Comparison of ENCODE assay signal across 9 mouse cellular contexts in the genomic region with DNA sequence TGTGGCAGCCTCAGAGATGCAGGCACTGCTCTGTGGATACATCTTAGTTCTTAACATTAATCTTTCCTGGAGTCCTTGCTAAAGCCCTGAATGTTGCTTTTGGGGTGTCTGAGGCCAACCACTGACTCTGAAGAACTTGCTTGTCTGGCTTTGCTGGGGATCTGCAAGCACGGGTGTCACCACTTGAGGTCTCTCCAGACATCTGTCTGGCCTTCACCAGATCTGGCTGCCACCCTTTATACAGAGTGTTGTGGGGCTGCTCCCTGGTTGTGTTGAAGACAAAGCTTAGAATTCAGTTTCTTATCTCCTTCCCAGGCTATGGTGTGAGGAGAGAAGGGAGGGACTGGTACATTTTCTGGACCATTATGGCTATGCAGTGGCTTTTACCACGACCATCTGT. TPM values are rescaled to one million over a fixed set of nuclear protein-coding genes. Genes with fewer than 3 reads are reported as not detected.
DNase-seq lines count a peak whose midpoint lies in the region; ATAC-seq and TF ChIP-seq lines count a peak whose summit lies in the region.
"Had no signal": no experiment of that assay in that cellular context is flagged by ENCODE, and none has a peak within 500 bp of the region (broad histone marks: within the 10 kb centered on the region; RNA-seq: fewer than 3 reads in every experiment).

No protein-coding gene starts in this region.

- peak; percentile 70 for TF ChIP-seq CTCF in layer of hippocampus, adult 2 months (conservative IDR thresholded peaks at IDR 0.05)

- no peak for ATAC-seq in forebrain, embryonic 14.5 days

- H3K4me1 ChIP-seq in megakaryocyte, embryonic 14.5 days, result peaks cover 62% of the 10 kb centered on the region
- no peaks in the 10 kb centered on the region for H3K4me1 ChIP-seq in forebrain, embryonic 14.5 days (ENCODE audit: control insufficient read depth, insufficient read depth, low read length)

- H3K27me3 ChIP-seq in megakaryocyte, embryonic 14.5 days (replicated peaks), result no peaks in the 10 kb centered on the region
- H3K27me3 ChIP-seq in forebrain, embryonic 14.5 days (replicated peaks; ENCODE audit: control insufficient read depth, insufficient read depth, low read length), result no peaks in the 10 kb centered on the region

- no peak overlapping the region for H3K27ac ChIP-seq in layer of hippocampus, adult 2 months
- H3K27ac ChIP-seq in forebrain, embryonic 14.5 days (ENCODE audit: low read depth, low read length), result no peak overlapping the region

- H3K4me3 ChIP-seq in layer of hippocampus, adult 2 months, result no peak overlapping the region
- peak overlapping the region; percentile 50 for H3K4me3 ChIP-seq in megakaryocyte, embryonic 14.5 days (replicated peaks)
- H3K4me3 ChIP-seq in forebrain, embryonic 14.5 days (ENCODE audit: low read depth, low read length), result no peak overlapping the region

- H3K4me2 ChIP-seq in forebrain, embryonic 14.5 days (ENCODE audit: low read length), result no peak overlapping the region

- WGBS in forebrain, embryonic 14.5 days, result 62% methylated on average over 2 of the region's 2 CpGs

- peaks cover 57% of the 10 kb centered on the region for H3K36me3 ChIP-seq in megakaryocyte, embryonic 14.5 days (replicated peaks; ENCODE audit: low read length)
- no peaks in the 10 kb centered on the region for H3K36me3 ChIP-seq in forebrain, embryonic 14.5 days (ENCODE audit: control insufficient read depth, insufficient read depth, low read length)

- no peak overlapping the region for H3K9ac ChIP-seq in forebrain, embryonic 14.5 days (ENCODE audit: low read length)

- peaks cover 15% of the 10 kb centered on the region for H3K9me3 ChIP-seq in megakaryocyte, embryonic 14.5 days
- H3K9me3 ChIP-seq in forebrain, embryonic 14.5 days (replicated peaks; ENCODE audit: control insufficient read depth, low read length), result peaks cover 9% of the 10 kb centered on the region; the same call in 1 of the 2 replicates

- peak; percentile 40 to 71 for DNase-seq in adrenal gland, adult (ENCODE audit: inconsistent age in 2 of 2, low spot score in 1 of 2)
- DNase-seq in adrenal gland, adult 18-20 months (ENCODE audit: low spot score in 2 of 2), result no peak
- no peak for DNase-seq in layer of hippocampus, adult 2 months (ENCODE audit: low spot score in 2 of 2)
- DNase-seq in layer of hippocampus, adult 8-10 months (ENCODE audit: low spot score in 2 of 2), result no peak
- DNase-seq in cerebellum, adult 9-11 months, result peak; percentile 45
- DNase-seq in c-Kit-positive CD71-positive TER-119-positive erythroid progenitor cells, embryonic 14.5 days (ENCODE audit: low spot score), result no peak
- DNase-seq in forebrain, embryonic 14.5 days (ENCODE audit: low spot score), result no peak

RNA-seq across cellular contexts. Expression of gene Oit3, which starts 52.5 kb away (rescaled TPM):
- 1 to 10 TPM; 2.0 to 2.3 TPM for total RNA-seq in adrenal gland, adult 18-20 months (2021)
- 1 to 10 TPM in 1 of 2 experiments, under 1 TPM in 1; 0.32 to 1.0 TPM for total RNA-seq in layer of hippocampus, adult 2 months (2021)
- total RNA-seq in layer of hippocampus, adult 8-10 months (2022), result under 1 TPM in 1 of 4 experiments, not detected in 3; 0.31 TPM
- polyA plus RNA-seq in megakaryocyte, embryonic 14.5 days (2012; ENCODE audit: insufficient read depth, low replicate concordance), result 1.3 TPM in 1 of 2 replicates, not detected in the other
- polyA plus RNA-seq in forebrain, embryonic 14.5 days (2014; fragmentation: Nextera tagmentation; extraction: Ambion mirVana), result 0.41 TPM in 1 of 2 replicates, not detected in the other
- polyA plus RNA-seq: neural tube, embryonic 14.5 days had no signal

Comparison
In these comparisons a context has a peak if more than half of its experiments do, and no peak if none do; other contexts are left out.
1. DNase-seq: peak in adrenal gland, adult (2 of 2) and cerebellum, adult 9-11 months (single experiment); none in adrenal gland, adult 18-20 months (0 of 2), layer of hippocampus, adult 2 months (0 of 2), layer of hippocampus, adult 8-10 months (0 of 2), c-Kit-positive CD71-positive TER-119-positive erythroid progenitor cells, embryonic 14.5 days (single experiment) and forebrain, embryonic 14.5 days (single experiment).